Mouse (Mus musculus): ENCODE data around the gene Gtsf1l. TPM values are rescaled to one million over a fixed set of nuclear protein-coding genes. Genes with fewer than 3 reads are reported as not detected.

Gtsf1l gene
- polyA plus RNA-seq, 1 experiment from 2014 or later: not detected

DNA sequence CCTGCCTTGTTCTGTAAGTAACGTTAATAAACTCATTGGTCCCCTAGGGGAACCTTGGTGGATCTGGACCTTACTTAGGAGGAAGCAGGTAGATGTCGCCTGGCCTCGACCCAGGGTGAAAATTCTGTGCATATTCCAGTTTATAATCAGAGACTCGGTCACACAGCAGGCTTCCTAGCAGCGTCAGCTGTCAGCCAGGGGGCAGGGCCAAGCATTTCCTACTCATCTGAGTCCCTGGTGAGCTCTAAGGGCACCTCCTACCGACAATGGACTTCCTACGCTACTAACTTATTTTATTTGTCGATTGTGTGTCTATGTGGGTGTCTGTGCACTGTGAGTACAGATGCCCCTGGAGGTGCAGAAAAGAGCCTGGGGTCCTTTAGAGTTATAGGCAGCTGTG lies 12.3 kb upstream of the Gtsf1l start:
- no peak overlapping the region for H3K27ac ChIP-seq (ENCODE audit: low read depth, low read length)
- 0 out of 2 replicates have a peak, but pooled peaks cover 2% of the 10 kb centered on the region for H3K27me3 ChIP-seq (replicated peaks; ENCODE audit: control insufficient read depth, insufficient read depth, low read length)
- H3K4me2 ChIP-seq: no peak overlapping the region
- no peak overlapping the region for H3K4me3 ChIP-seq (ENCODE audit: low read depth, low read length)
- DNase-seq (ENCODE audit: low spot score) (no peak), ATAC-seq (replicated peaks; ENCODE audit: low FRiP score) (no peak)
- H3K4me1 ChIP-seq (replicated peaks; ENCODE audit: control insufficient read depth, insufficient read depth, low read length): 0 out of 2 replicates have a peak, but pooled peaks cover 3% of the 10 kb centered on the region
- 42% methylated on average over 8 of the region's 8 CpGs for WGBS
- no peak overlapping the region for H3K9ac ChIP-seq (ENCODE audit: low read depth, low read length)
- no peaks in the 10 kb centered on the region for H3K36me3 ChIP-seq (ENCODE audit: control insufficient read depth, insufficient read depth, low read length)
- H3K9me3 ChIP-seq (ENCODE audit: control insufficient read depth, low read length): no peaks in the 10 kb centered on the region

DNA sequence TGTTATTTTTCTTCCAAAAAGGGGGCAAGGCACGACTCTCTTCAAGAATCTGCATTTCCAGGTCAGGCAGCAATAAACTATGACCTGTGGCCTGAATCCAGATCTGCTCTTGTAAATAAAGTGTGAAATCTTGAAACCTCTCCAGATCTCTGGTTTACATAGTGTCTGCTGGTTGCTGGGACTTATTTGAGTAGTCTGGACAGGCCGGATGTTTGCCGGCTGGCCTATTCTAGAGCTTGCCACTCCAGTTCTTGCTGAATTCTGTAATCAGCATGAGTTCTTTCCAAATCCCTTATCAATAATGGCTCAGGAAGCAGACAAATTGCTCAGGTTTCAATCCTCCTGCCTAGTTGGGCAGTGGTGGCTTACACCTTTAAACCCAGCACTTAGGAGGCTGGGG lies 8.1 kb upstream of the Gtsf1l start:
- H3K4me3 ChIP-seq (ENCODE audit: low read depth, low read length): no peak overlapping the region
- H3K9me3 ChIP-seq (ENCODE audit: control insufficient read depth, low read length): no peaks in the 10 kb centered on the region
- H3K9ac ChIP-seq (ENCODE audit: low read depth, low read length): no peak overlapping the region
- H3K36me3 ChIP-seq (ENCODE audit: control insufficient read depth, insufficient read depth, low read length): no peaks in the 10 kb centered on the region
- H3K27ac ChIP-seq (ENCODE audit: low read depth, low read length): no peak overlapping the region
- H3K4me1 ChIP-seq (replicated peaks; ENCODE audit: control insufficient read depth, insufficient read depth, low read length): no peaks in the 10 kb centered on the region
- no peaks in the 10 kb centered on the region for H3K27me3 ChIP-seq (replicated peaks; ENCODE audit: control insufficient read depth, insufficient read depth, low read length)
- DNase-seq (ENCODE audit: low spot score) (no peak), ATAC-seq (replicated peaks; ENCODE audit: low FRiP score) (no peak)
- WGBS: 64% methylated on average over 3 of the region's 3 CpGs
- H3K4me2 ChIP-seq: no peak overlapping the region

DNA sequence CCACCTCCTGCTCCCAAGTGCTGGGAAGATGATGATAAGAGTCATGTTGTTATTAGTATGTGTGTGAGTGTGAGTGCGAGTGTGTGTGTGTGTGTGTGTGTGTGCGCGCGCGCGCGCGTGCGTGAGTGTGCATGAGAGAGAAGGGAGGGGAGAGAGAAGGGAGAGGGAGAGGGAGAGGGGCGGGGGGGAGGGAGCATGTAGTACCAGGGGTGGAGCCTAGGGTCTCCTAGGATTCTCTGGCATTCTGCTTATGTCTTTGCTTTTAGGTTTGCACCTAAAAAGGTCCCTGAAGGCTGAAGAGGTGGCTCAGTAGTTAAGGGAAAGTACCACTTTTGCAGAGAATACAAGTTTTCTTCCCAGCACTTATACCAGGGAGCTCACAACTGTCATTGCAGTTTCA lies 7.3 kb upstream of the Gtsf1l start:
- no peaks in the 10 kb centered on the region for H3K36me3 ChIP-seq (ENCODE audit: control insufficient read depth, insufficient read depth, low read length)
- no peak overlapping the region for H3K9ac ChIP-seq (ENCODE audit: low read depth, low read length)
- DNase-seq (ENCODE audit: low spot score) (no peak), ATAC-seq (replicated peaks; ENCODE audit: low FRiP score) (no peak)
- no peak overlapping the region for H3K4me2 ChIP-seq
- 82% methylated on average over 10 of the region's 10 CpGs for WGBS
- no peak overlapping the region for H3K27ac ChIP-seq (ENCODE audit: low read depth, low read length)
- H3K4me1 ChIP-seq (replicated peaks; ENCODE audit: control insufficient read depth, insufficient read depth, low read length): no peaks in the 10 kb centered on the region
- no peaks in the 10 kb centered on the region for H3K9me3 ChIP-seq (ENCODE audit: control insufficient read depth, low read length)
- no peak overlapping the region for H3K4me3 ChIP-seq (ENCODE audit: low read depth, low read length)
- no peaks in the 10 kb centered on the region for H3K27me3 ChIP-seq (replicated peaks; ENCODE audit: control insufficient read depth, insufficient read depth, low read length)

DNA sequence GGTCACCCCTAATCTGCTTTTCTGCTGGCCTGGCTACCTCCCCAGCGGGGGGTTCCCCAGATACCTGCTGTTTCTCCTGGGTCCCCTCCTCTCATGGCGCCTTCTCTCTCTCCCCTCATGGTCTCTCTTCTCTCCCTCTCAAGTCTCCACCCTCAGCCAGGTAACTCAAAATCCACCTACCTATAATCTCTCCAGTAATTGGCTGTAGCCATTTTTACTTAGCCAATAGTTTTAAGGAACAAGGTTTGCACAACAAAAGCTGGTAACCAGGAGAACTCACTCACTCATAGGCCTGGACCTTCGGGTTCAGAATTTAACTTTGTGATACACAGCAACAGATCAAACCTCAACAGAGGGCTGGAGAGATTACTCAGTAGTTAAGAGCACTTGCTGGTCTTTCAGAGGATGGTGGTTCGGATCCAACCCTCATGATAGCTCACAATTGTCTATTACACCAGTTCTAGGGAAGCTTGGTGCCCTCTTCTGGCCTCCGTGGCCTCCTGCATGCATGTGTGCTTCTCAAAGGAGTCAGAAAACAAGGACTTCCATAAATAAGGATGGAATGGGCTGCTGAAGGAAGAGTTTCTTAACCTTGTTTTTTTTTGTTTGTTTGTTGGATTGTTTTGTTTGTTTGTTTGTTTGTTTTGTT lies 1.9 kb upstream of the Gtsf1l start:
- DNase-seq (ENCODE audit: low spot score): no peak
- Histone ChIP-seq H3K4me1 (replicated peaks; ENCODE audit: control insufficient read depth, insufficient read depth, low read length) (no peaks in the 10 kb centered on the region), H3K9ac (ENCODE audit: low read depth, low read length) (no peak overlapping the region), H3K27ac (ENCODE audit: low read depth, low read length) (no peak overlapping the region), H3K36me3 (ENCODE audit: control insufficient read depth, insufficient read depth, low read length) (no peaks in the 10 kb centered on the region), H3K27me3 (replicated peaks; ENCODE audit: control insufficient read depth, insufficient read depth, low read length) (no peaks in the 10 kb centered on the region), H3K9me3 (ENCODE audit: control insufficient read depth, low read length) (no peaks in the 10 kb centered on the region), H3K4me3 (ENCODE audit: low read depth, low read length) (no peak overlapping the region), H3K4me2 (no peak overlapping the region)
- ATAC-seq (replicated peaks; ENCODE audit: low FRiP score): no peak; the same call in 1 of the 2 replicates
- WGBS: 67% methylated on average over 5 of the region's 5 CpGs

DNA sequence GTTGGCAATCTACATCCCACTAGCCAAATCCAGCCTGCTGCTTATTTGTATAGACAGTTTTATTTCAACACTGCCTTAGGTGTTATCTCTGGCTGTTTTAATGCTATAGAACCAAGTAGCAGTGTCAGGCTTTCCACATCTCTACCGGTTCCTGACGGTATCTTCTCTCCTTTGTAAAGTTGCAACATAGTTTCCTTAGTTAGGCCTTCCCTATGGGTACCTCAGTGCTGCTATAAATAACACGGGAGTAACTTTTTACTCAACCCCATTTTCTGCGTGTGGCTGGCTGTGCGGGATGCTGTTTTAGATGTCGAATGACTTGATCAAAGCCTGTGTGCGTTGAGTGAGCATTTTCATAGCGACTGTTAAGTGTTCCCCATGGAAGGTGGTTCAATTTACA lies 1.1 kb downstream of the Gtsf1l start:
- Histone ChIP-seq H3K4me3 (ENCODE audit: low read depth, low read length) (no peak overlapping the region), H3K27ac (ENCODE audit: low read depth, low read length) (no peak overlapping the region), H3K9me3 (ENCODE audit: control insufficient read depth, low read length) (no peaks in the 10 kb centered on the region), H3K27me3 (replicated peaks; ENCODE audit: control insufficient read depth, insufficient read depth, low read length) (no peaks in the 10 kb centered on the region), H3K4me1 (replicated peaks; ENCODE audit: control insufficient read depth, insufficient read depth, low read length) (no peaks in the 10 kb centered on the region), H3K36me3 (ENCODE audit: control insufficient read depth, insufficient read depth, low read length) (0 out of 2 replicates have a peak, but pooled peaks cover 2% of the 10 kb centered on the region), H3K4me2 (no peak overlapping the region), H3K9ac (ENCODE audit: low read depth, low read length) (no peak overlapping the region)
- WGBS: 54% methylated on average over 8 of the region's 8 CpGs
- DNase-seq (ENCODE audit: low spot score): no peak
- no peak for ATAC-seq (replicated peaks; ENCODE audit: low FRiP score)

- H3K4me1 ChIP-seq (replicated peaks; ENCODE audit: control insufficient read depth, insufficient read depth, low read length): no peaks in the 10 kb centered on the region
- ATAC-seq (replicated peaks; ENCODE audit: low FRiP score): no peak
- no peak overlapping the region for H3K4me2 ChIP-seq
- peaks cover 8% of the 10 kb centered on the region for H3K36me3 ChIP-seq (ENCODE audit: control insufficient read depth, insufficient read depth, low read length)
- DNase-seq (ENCODE audit: low spot score): no peak
- H3K9me3 ChIP-seq (ENCODE audit: control insufficient read depth, low read length): no peaks in the 10 kb centered on the region
- no peak overlapping the region for H3K9ac ChIP-seq (ENCODE audit: low read depth, low read length)
- H3K4me3 ChIP-seq (ENCODE audit: low read depth, low read length): no peak overlapping the region
- no peak overlapping the region for H3K27ac ChIP-seq (ENCODE audit: low read depth, low read length)
- H3K27me3 ChIP-seq (replicated peaks; ENCODE audit: control insufficient read depth, insufficient read depth, low read length): no peaks in the 10 kb centered on the region
- WGBS: 85% methylated on average over 6 of the region's 6 CpGs
These were observed 2.6 kb downstream of the Gtsf1l start for GRCm38 (mm10) chr2:163085047-163085446.

DNA sequence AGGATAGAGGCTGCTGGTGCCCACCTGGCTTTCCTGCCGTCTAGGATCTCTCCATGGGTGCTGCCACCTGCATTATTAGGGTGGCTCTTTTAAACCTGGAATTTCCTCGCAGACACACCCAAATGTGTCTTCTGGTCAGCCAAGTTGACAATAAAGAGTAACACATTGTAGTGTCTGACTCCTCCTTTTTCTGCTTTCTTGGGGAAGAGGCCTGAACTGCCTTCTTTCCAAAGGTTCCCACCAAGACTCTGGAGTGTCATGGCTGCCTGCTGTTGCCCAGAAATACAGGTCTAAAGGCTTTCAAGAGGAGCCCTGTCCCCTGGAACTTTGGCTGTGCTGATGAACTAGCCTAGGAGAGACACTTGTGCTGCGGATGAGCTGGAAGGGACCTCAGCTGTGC lies 3.1 kb downstream of the Gtsf1l start:
- no peak for DNase-seq (ENCODE audit: low spot score)
- no peaks in the 10 kb centered on the region for H3K4me1 ChIP-seq (replicated peaks; ENCODE audit: control insufficient read depth, insufficient read depth, low read length)
- ATAC-seq (replicated peaks; ENCODE audit: low FRiP score): no peak
- no peaks in the 10 kb centered on the region for H3K27me3 ChIP-seq (replicated peaks; ENCODE audit: control insufficient read depth, insufficient read depth, low read length)
- no peak overlapping the region for H3K4me2 ChIP-seq
- no peaks in the 10 kb centered on the region for H3K9me3 ChIP-seq (ENCODE audit: control insufficient read depth, low read length)
- 93% methylated on average over 3 of the region's 3 CpGs for WGBS
- H3K36me3 ChIP-seq (ENCODE audit: control insufficient read depth, insufficient read depth, low read length): peaks cover 11% of the 10 kb centered on the region
- no peak overlapping the region for H3K4me3 ChIP-seq (ENCODE audit: low read depth, low read length)
- H3K27ac ChIP-seq (ENCODE audit: low read depth, low read length): no peak overlapping the region
- H3K9ac ChIP-seq (ENCODE audit: low read depth, low read length): no peak overlapping the region

DNA sequence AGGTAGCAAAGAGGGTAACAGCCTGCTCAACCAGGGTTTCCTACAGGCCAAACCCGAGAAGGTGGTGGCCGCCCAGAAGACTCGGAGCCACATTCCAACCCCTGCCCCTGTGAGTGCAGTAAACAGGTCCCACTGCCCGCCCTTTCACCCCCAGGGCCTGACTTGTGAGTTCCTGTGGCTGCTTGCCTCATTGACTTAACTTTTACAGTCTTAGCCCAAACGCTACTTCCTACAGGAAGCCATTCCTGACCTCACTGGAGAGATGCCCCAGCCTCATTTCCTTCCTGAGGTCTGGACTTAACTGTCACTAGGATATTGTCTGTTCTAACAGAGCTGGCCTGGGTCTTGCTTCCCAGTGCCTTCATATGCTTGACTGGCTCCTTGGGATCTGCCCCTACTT lies 5.1 kb downstream of the Gtsf1l start:
- Histone ChIP-seq H3K4me3 (ENCODE audit: low read depth, low read length) (no peak overlapping the region), H3K9ac (ENCODE audit: low read depth, low read length) (no peak overlapping the region), H3K4me2 (no peak overlapping the region), H3K9me3 (ENCODE audit: control insufficient read depth, low read length) (no peaks in the 10 kb centered on the region), H3K27me3 (replicated peaks; ENCODE audit: control insufficient read depth, insufficient read depth, low read length) (no peaks in the 10 kb centered on the region), H3K36me3 (ENCODE audit: control insufficient read depth, insufficient read depth, low read length) (peaks cover 23% of the 10 kb centered on the region), H3K4me1 (replicated peaks; ENCODE audit: control insufficient read depth, insufficient read depth, low read length) (no peaks in the 10 kb centered on the region), H3K27ac (ENCODE audit: low read depth, low read length) (no peak overlapping the region)
- WGBS: 59% methylated on average over 5 of the region's 5 CpGs
- ATAC-seq (replicated peaks; ENCODE audit: low FRiP score) (peak; percentile 35; the same call in 1 of the 2 replicates), DNase-seq (ENCODE audit: low spot score) (no peak)

DNA sequence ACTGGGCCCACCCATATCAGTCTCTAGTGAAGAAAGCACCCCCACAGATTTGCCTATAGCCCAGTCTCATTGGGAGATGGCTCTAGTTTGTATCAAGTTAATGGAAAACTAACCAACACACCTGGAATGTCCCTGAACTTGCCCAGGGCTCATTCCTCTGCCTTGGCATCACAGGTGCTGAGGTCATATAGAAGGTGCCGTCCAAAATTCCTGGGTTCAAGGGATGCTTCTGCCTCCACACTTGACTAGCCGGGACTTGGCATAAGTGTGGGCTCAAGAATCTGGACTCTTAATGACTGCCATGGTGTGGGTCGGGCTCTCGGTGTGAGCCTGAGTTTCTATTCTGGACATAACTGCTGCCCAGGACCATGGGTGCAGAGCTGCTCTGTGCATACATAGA lies 8.6 kb downstream of the Gtsf1l start:
- no peaks in the 10 kb centered on the region for H3K9me3 ChIP-seq (ENCODE audit: control insufficient read depth, low read length)
- H3K36me3 ChIP-seq (ENCODE audit: control insufficient read depth, insufficient read depth, low read length): peaks cover 35% of the 10 kb centered on the region
- no peak for DNase-seq (ENCODE audit: low spot score)
- H3K4me1 ChIP-seq (replicated peaks; ENCODE audit: control insufficient read depth, insufficient read depth, low read length): no peaks in the 10 kb centered on the region
- ATAC-seq (replicated peaks; ENCODE audit: low FRiP score): no peak
- H3K4me3 ChIP-seq (ENCODE audit: low read depth, low read length): no peak overlapping the region
- H3K4me2 ChIP-seq: no peak overlapping the region
- WGBS: 96% methylated on average over 4 of the region's 4 CpGs
- no peak overlapping the region for H3K9ac ChIP-seq (ENCODE audit: low read depth, low read length)
- H3K27me3 ChIP-seq (replicated peaks; ENCODE audit: control insufficient read depth, insufficient read depth, low read length): no peaks in the 10 kb centered on the region
- H3K27ac ChIP-seq (ENCODE audit: low read depth, low read length): no peak overlapping the region

Data from liver, embryonic 11.5 days (tissue).